Mouse (Mus musculus) WW6 (cell line): Measurements from ENCODE around the gene Srp72.
"Not testable (repeated sequence)": the region's sequence is repeated elsewhere in the genome, so short reads cannot be mapped to it uniquely, and the experiment has no call there.

Experiments used
- DNase-seq: peaks from one replicate; pipeline ENCODE4 v3.0.0-alpha.2; 2013; ENCODE audit warnings: low read depth, low spot score

Gene Srp72

DNA sequence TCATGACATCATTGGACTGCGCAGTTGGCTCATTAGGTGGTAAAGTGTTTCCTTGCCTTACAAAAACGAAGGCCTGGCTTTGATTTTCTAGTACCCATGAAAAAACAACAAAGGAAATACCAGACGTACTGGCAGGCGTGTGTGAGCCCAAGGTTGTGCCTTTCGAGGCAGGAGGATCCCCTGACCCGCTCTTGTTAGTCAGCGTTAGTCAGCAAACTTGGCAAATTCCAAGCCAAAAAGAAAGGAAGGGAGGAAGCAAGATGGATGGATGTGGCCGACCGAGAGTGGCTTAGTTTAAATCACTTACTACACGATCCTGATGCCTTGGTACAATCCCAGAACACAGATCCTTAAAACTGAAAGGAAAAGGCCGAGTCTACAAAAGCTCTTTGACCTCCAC is 11.9 kb upstream of the Srp72 start:
- DNase-seq: no peak

DNA sequence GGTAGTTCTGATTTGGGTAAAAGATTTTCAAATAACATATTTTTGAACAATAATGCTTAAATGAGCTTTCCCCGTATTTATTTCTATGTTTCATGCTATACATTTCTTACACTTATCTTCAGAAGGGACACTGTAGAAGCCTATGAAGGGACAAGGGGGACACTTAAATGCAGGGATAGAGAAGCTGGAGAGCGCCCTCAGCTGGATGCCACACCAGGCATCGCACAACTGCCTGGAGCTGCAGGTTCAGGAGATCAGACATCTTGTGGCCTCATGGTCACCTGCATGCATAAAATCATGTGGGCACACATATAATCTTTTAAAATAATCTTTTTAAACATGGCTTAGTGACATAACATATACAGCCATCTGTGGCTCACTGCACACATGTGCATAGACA is 9.8 kb upstream of the Srp72 start:
- DNase-seq: no peak

DNA sequence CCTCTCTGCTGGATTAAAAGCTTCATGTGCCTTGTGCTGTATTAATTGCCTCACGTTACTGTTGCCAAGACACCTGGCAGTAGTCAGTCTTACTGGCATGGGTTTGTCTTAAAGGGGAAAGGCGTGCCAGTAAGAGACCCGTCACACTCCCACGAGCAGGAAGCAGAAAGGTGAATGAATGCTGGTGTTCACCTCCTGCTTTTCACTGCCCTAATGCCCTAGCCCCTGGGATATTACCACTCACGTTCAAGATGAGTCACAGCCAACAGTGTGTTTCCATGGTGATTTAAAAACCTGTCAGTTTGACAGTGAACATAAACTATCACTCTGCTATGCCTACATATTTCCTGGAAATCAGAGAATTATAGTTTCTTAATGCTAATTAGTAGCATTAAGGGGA is 5.2 kb upstream of the Srp72 start:
- DNase-seq: no peak

DNA sequence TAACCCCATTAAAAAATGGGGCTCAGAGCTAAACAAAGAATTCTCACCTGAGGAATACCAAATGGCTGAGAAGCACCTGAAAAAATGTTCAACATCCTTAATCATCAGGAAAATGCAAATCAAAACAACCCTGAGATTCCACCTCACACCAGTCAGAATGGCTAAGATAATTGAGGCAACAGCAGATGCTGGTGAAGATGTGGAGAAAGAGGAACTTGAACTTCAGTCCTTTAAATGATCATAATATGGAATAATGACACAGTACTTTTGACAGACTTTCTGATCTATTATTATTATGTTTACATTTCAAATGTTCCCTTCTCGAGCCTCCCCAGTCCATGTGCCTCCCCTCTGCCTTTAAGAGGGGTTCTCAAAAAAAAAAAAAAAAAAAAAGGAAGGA is 3.4 kb upstream of the Srp72 start:
- not testable (repeated sequence) for DNase-seq

DNA sequence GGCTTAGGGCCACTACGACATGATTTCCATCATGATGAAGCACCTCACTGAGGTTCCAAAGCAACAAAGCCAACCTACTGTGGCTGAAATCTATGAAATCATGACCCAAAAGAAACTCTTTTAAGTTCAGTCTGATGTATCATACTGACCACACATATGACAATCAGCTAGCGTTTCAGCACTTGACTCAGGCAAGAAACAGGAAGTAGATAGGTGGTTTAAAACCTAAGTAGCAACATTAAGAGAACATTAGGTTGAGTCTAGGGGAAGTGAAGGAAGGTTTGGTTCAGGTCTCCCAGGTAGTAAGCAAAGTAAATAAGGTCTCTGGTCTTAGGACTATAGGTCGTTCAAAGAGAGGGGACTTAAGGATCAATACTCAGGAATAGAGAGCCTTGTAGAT is 995 bp upstream of the Srp72 start:
- no peak for DNase-seq

DNA sequence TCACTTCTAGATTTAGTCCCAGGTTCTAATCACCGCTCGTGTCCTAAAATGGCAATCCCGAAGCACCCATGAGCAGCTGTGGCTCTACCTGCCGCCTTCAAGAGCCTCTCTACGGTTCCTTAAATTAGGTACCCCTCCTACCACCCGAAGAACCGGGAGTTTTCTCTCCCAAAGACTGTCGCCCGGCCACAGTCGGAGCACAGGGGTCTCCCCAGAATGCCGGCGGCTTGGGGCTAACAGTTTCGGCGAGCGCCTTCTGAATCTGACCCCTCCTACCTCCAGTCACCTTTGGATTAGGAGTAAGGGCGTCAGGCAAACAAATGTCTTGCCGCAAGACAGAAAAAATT is 303 bp upstream of the Srp72 start:
- no peak for DNase-seq

DNA sequence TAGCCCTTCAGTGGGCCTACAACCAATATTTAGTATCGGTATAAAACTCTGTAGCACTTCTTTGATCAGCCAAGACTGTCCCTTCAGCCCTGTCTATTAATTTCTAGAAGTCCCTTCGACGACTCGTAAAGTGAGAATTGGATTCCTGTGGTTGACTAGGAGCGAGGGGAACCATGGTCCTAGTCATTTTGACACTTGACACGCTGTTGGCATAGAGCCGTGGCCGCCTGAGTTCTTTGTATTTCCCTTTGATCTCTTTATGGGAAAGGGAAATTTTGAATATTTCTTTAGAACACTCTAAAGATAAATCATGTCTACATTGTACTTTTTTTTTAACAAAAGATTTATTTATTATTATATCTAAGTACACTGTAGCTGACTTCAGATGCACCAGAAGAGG is 1.3 kb downstream of the Srp72 start:
- DNase-seq: no peak

DNA sequence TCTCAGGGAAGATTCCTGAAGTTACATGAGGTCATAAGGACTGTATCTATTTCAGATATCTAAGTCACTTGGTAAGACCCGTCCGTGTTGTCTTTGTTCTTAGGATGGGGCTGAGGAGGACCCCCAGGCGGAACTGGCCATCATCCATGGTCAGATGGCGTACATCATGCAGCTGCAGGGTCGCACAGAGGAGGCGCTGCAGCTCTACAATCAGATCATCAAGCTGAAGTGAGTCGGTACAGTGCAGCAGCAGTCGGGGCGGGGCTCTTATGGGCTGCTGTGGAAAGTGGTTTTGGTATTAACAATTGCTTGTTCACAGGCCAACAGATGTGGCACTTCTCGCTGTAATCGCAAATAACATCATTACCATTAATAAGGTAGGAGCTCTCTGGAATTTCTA is 9.5 kb downstream of the Srp72 start:
- no peak for DNase-seq

DNA sequence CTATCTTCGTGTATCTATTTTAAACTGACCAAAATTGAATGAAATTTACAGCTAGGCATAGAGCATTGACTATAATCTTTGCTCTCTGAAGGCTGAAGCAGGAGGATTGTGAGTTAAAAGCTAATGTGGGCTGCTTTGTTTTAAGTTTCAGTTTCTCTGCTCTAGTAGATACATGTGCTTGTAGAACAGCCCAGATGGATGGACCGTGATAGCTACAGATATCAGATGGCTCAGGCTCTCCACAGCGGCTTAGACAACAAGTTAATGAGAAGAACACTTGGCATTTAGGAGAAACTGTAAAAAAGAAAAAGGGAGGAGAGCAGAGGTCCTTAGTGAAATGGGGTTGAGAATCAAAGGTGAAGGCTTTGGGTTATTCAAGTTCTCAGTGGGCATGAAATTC is 16.3 kb downstream of the Srp72 start:
- no peak for DNase-seq

DNA sequence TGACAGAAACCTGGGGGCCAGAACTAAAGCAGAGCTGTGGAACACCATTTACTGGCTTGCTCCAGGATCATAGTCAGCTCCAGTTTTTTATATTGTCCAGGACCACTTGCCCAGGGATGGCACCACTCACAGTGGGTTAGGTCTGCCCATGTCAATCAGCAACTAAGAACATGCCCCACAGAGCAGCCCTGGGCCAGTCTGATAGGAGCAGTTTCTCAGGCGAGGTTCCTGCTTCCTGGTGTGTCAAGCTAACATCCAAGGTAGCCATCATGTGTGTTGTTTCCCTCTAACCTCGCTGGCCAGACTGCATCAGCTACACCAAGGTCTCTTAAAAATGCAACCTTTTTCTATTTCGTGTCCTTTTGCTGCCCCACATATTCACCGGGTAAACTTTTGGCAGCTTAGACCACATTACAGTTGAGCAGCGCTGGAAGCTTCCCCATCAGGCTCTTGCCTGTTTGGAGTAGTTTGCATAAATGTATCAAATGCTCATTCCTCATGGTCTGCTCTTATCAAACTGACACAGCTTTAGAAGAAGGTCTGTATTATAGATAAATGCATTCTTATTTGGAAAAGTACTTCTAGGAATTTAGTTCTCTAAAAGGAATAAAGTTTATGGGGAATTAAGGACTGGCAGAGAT is 18.8 kb downstream of the Srp72 start:
- no peak for DNase-seq

DNA sequence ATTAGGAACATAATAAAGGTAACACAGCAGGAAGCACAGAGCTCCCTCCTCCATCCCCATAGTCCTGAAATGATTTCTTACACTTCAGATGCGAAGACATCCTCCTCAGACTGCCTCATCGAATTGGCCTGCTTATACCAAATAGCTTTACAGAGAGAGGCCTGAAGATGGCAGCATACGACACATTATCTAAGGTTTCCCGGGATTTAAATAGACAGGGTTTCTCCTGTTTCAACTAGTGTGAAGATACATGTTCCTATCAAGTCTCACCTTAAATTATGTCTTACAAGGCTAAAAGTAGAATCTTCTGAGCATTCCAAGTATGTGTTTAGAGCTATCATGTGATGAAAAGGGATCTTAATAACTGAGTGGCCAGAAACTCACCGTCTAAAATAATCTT is 23.9 kb downstream of the Srp72 start:
- no peak for DNase-seq

DNA sequence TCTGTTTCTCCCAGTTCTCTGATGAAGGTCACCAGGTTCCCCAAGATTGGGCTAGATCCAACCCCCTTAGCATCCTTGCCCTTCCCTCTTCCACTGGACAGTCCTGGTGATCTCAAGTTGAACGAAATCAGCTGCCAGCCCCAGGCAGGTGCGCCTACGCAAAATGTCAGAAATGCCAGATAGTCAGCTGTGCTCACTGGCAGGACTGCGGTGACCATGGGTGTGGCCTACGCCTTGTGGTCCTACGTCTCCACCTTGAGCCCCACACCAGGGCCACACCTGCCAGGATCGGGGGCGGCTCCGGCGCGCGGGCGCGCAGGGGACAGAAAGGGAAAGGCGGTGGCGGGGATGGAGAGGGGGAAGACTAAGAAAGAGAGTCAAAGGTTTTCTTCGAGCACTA is 26.7 kb downstream of the Srp72 start:
- DNase-seq: no peak

DNA sequence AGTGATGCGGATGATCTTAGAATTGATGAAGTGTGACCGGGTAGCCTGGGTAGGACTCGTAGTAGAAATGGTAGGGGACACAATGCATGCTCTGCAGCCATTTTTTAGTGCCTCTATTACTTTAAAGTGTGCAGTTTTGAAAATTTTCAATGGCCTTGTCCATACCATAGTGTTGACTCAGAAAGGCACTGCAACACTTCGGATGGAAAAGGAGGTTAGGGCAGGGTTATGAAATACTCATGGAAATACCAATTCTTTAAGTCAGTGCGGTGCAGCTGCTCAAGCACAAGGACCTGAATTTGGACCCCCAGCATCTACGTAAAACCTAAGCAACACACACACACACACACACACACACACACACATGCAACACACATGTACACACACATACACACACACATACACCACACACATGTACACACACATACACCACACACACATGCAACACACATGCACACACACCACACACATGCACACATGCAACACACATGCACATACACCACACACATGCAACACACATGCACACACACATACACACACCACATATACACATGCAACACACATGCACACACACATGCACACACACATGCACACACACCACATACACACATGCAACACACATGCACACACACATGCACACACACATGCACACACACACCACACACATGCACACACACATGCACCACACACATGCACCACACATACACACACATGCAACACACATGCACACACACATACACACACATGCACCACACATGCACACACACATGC is 29.8 kb downstream of the Srp72 start, which contains the start of gene Arl9:
TSS of gene Arl9 (plus strand) at position 5 of the 771 bp plus-strand sequence.
- no peak for DNase-seq

DNA sequence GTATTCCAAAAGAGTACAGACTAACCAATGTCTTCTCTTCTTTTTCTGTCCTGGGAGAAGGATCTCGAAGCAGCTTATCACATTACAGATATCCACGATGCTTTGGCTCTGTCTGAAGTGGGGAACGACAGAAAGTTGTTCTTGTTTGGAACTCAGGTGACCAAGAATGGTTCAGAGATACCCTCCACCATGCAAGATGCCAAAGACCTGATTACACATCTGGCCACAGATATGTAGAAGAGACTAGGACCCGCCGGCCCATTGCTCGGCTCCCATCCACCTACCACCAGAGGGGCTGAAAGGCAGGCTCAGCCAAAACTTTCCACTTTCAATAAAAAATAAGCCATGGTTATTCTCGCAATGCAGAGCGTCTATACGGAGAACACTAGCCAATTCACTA is 35.9 kb downstream of the Srp72 start:
- DNase-seq: no peak

DNA sequence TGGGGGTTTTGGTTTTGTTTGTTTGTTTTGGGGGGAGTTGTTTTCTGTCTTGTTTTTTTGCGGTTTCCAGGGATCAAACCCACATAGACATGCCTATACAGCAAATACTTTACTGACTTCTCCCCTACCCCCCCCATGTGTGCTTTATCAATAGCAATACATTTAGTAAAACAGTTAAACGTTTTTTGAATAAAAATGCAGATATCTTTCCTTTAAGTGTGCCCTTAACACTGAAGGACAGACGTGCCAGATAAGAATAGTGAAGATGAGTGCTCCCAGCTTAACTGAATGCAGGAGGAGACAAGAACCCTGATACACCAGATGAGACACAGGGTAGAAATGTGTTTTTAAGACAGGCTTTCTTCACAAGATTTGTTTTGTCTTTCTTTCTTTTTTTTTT is 36.6 kb downstream of the Srp72 start:
- DNase-seq: no peak

DNA sequence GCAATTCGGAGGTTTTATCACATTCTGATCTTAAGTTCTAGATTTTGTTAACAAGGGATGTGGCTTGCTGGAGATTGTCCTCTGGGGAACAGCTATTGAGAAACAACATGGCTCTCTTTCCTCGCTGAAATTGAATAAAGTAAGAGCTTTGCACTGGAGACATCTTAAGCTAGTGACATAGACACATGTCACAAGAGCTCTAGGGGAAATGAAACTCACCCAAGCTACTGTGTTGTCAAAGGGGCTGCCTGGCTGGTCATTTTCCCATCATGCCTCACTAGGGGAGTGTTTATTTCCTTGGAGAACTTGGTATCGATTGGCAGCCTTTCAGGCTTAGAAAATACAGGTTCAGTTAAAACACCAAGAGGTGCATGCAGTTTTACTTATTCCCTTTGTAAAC is 38.7 kb downstream of the Srp72 start:
- DNase-seq: no peak

DNA sequence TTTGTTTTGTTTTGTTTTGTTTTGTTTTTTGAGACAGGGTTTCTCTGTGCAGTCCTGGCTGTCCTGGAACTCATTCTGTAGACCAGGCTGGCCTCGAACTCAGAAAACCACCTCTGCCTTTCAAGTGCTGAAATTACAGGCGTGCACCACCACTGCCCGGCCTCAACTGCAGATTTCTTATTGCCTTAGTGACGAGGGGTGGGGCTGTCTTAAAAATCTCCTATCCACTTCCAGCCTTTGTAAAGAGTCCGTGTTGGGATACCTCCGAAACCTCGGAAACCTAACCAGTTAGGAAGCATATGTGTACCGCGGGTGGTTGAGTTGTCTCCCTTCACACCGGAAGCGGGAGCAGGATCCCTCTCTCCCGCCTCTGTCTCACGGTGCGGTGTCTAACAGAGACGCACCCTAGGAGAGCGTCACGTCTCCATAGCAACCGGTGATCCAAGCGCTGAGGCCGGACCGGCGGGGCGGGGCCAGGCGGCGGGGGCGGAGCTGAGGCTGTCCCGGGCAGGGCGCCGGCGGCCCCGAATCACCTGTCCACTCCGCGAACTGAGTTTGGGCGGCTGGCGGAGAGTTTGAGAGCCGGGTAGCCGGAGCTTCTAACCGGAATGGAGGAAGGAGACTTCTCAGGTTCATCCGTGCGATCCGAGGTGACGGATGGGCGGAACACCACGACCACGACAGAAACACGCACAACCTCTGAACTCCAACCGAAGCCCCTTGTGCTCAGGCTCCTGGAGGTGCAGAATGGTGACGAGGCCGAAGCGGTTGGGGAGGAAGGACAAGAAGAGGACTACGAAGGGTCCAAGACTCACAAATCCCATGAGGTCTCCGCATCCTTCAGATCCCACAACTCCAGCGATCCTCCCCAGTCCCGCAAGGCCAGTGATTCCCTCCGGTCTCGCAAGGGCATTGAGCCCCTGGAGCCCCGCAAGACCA is 41.3 kb downstream of the Srp72 start, which contains the start of gene Thegl:
TSS of gene Thegl (plus strand) at position 480 of the 939 bp plus-strand sequence.
- peak; percentile 40 for DNase-seq

DNA sequence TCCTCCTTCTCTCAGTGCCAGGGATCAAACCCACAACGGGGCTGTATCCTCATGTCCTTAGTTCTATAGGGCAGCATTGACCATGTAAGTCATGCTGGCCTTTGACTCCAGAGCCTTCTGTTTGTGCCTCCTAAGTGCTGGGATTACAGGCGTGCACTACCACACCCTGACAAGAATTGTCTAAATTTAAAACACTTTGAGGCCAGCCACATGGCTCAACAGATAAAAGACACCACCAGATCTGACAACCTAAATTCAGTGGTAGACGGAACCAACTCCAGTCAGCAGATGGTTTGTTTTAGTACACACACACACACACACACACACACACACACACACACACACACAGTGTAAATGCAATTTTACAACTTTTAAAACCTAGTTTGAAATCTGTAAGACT is 53.6 kb downstream of the Srp72 start:
- no peak for DNase-seq

DNA sequence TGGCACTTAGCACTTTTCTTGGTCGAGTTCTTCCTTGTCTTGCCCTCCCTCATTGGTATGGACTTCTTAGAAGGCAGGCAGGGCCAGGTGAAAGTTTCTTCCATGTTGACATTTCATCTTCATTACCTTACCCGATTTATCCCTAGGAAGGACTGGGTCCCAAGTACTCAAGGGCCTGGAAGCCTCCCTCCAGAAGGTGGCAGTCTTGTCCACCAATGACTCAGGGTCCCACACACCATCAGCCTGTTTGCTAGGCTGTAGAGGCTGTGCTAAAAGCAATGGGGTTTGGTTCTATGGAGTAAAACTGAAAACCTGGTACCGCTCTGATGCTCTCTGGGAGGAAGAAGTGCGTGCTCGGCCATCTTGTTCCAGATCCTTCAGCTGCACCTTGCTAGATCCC is 55.3 kb downstream of the Srp72 start:
- DNase-seq: no peak

DNA sequence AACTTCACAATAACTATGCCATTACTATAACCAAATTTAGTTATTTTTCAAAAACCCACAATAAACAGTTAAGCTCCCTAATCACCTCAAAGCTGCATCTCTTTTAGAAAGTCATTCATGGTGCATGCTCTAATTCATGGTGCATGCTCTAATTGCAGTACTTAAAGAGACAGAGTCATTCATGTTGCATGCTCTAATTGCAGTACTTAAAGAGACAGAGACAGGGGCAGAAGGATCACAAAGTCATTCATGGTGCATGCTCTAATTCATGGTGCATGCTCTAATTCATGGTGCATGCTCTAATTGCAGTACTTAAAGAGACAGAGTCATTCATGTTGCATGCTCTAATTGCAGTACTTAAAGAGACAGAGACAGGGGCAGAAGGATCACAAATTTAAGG is 60.6 kb downstream of the Srp72 start:
- not testable (repeated sequence) for DNase-seq

DNA sequence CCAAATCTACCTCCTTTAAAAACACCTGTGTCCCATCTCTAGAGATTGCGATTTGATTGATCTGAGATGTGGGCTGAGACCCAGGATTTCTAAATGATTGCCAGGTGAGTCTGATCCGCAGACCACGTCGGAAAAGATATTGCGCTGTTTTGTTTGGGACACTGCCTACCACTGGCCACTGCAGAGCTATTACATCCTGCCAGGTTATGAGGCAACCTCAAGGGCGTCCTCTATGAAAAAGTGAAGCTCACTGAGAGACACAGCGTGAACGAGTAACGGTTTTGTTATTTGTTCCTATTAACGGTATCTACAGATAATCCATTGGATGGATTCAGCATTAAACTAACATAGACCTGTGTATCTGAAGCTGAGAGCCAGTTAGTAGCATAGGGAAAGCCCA is 64.0 kb downstream of the Srp72 start:
- no peak for DNase-seq

DNA sequence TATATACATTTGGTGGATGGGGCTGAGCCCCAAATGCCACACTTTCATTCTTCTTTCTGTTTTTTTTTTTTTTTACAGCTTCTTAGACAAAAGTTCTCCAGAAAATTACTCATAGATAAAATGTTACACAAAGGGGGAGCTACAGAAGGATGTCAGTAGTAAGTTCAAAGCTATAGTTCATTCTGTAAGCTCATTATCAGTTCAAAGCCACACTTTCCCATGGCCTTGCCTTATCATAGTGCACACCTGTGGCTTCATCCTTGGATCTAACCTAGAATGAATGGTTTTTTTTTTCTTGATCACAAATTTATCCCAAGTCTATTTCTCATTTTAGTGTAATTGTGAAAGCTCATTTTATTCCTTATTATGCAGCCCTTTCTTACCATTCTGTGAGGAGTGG is 64.9 kb downstream of the Srp72 start:
- DNase-seq: no peak
